Mouse (Mus musculus): ENCODE results near the gene Vac14.

DNA sequence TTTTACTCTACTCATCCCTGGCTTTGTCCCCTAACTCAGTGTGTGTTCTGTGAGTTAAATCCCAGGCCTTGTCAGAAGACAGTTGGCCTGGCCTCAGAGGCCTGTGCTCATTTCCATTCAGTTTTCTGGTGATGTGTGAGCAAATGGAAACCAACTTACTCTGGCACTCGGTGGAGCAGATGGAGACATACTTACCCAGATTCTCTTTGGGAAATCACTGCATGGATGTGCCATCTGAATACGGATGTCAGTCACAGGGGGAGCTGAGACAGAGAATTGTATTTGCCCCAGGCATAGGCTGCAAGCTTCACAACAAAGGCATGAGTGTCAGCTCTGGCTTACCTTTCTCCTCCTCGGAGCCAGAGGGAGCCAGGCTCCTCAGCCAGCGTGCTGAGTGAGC lies 8.0 kb downstream of the Vac14 start:
- TF ChIP-seq GATA1 (IDR thresholded peaks at IDR 0.05; ENCODE audit: low read length) (no peak), TAL1 (IDR thresholded peaks at IDR 0.05; ENCODE audit: low read length) (no peak)
